Mouse (Mus musculus) small intestine, adult 2 months (tissue): ENCODE measurements around the gene Cyyr1. TPM values are rescaled to one million over a fixed set of nuclear protein-coding genes. Genes with fewer than 3 reads are reported as not detected.

Experiments used
- H3K27ac ChIP-seq: fragments of 200-500 bp; 2 replicates; pipeline ENCODE4 v1.5.1; 2012; ENCODE audit warnings: low read depth, low read length, control low read depth, inconsistent platforms; ENCODE audit not compliant: insufficient read depth
- H3K27me3 ChIP-seq: fragments of 200-500 bp; 2 replicates; pipeline ENCODE4 v1.6.1; 2012; ENCODE audit warnings: mild to moderate bottlenecking, moderate library complexity, low read length, inconsistent platforms; ENCODE audit not compliant: control insufficient read depth, insufficient read depth
- H3K36me3 ChIP-seq: fragments of 200-500 bp; 2 replicates; pipeline ENCODE4 v1.6.1; 2012; ENCODE audit warnings: mild to moderate bottlenecking, low read length, control low read depth, inconsistent platforms; ENCODE audit not compliant: control insufficient read depth, insufficient read depth
- H3K4me1 ChIP-seq: fragments of 200-500 bp; 2 replicates; pipeline ENCODE4 v1.6.1; 2012; ENCODE audit warnings: low read length, inconsistent platforms, mixed read lengths; ENCODE audit not compliant: control insufficient read depth, insufficient read depth, insufficient read length
- H3K4me3 ChIP-seq: fragments of 200-500 bp; 2 replicates; pipeline ENCODE4 v1.5.1; 2012; ENCODE audit warnings: low read depth, mild to moderate bottlenecking, control low read depth, inconsistent platforms, low read length, moderate library complexity
- CTCF ChIP-seq: fragments of 200-500 bp; IDR thresholded peaks from 2 replicates; pipeline ENCODE4 v1.5.1; 2012; ENCODE audit warnings: low read depth, mild to moderate bottlenecking, control low read depth, inconsistent platforms, low read length, moderate library complexity, mixed read lengths; ENCODE audit not compliant: insufficient replicate concordance, insufficient read length; ENCODE audit errors: extremely low read depth
- POLR2A ChIP-seq: fragments of 200-500 bp; IDR thresholded peaks from 2 replicates; pipeline ENCODE4 v1.6.1; 2012; ENCODE audit warnings: low read depth, mild to moderate bottlenecking, control low read depth, inconsistent platforms, low read length, moderate library complexity
- WGBS: fragments of 180-500 bp; shearing (Covaris S2); methylation state at CpG from one replicate; pipeline ENCODE4 v1.1.7; 2018; 5-methylcytosine and 5-hydroxymethylcytosine counted together
- polyA plus RNA-seq: library from polyadenylated mRNA; depleted of rRNA; stranded (reverse); fragments of >200 nt; gene quantifications from 2 replicates; pipeline ENCODE4 v1.2.3, GENCODE M21; 2012; rRNA removed

Cyyr1 gene
- polyA plus RNA-seq, 1 experiment, result 3.5 TPM

DNA sequence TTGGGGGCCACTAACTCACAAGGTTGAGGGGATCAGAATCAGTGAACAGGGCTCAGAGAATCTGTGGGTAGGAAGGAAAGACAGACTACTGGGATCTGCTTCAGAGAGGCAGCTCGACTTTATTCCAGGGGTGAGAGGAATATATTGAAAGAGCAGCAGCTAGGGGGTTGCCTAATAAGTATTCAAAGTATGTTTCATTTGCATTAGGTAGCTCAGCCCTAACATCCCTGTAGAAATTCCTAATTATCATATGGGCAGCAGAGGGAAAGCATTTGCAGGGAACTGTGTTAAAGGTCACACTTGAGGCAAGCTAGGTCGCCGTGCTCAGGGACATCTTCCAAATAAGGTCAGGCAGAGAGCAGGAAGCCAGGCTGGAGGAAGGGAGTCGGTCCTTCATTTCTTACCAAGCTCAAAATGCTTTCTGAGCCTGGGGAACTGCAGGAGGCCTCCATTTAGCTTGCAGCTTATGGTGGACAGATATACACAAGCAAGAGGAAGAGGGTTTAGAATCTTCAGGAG lies 159.7 kb downstream of the Cyyr1 start:
- Histone ChIP-seq H3K27ac (no peak overlapping the region), H3K4me3 (no peak overlapping the region), H3K4me1 (no peaks in the 10 kb centered on the region), H3K27me3 (no peaks in the 10 kb centered on the region; the same call in 1 of the 2 replicates), H3K36me3 (no peaks in the 10 kb centered on the region)
- TF ChIP-seq POLR2A (no peak), CTCF (no peak)
- whole genome bisulfite sequencing, result 39% methylated on average over 4 of the region's 4 CpGs

DNA sequence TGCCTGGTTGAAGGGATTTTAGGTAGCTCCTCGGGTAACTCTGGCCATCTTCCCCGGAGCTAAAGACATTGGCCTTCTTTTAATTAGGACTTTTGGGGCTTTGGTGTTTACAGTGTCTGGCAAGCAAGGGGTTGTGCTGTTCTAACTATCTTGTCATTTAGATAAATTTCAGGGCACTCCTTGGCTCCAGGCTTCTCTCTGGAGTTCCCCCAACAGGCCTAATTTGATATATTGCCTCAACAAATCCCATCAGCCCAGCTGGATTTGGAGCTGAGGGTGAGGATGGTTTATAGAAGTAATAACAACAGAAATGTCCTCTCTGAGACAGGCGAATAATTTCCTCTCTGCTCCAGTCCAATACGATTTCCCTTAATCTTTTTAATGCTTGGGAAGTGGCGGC lies 166.4 kb downstream of the Cyyr1 start:
- Histone ChIP-seq H3K27me3 (0 out of 2 replicates have a peak, but pooled peaks cover 2% of the 10 kb centered on the region), H3K4me3 (no peak overlapping the region), H3K36me3 (no peaks in the 10 kb centered on the region), H3K4me1 (no peaks in the 10 kb centered on the region), H3K27ac (no peak overlapping the region)
- WGBS, result 64% methylated on average over 5 of the region's 5 CpGs
- no peak for TF ChIP-seq POLR2A
- no peak for TF ChIP-seq CTCF

Other genes starting within 250 kb of the Cyyr1 start
- gene Adamts1, start 249.7 kb upstream of the Cyyr1 start, polyA plus RNA-seq, result 3.1 and 4.6 TPM in 2 replicates